Mouse (Mus musculus): ENCODE data around the gene Pdap1. TPM values are rescaled to one million over a fixed set of nuclear protein-coding genes. Genes with fewer than 3 reads are reported as not detected.
"Not testable (repeated sequence)": the region's sequence is repeated elsewhere in the genome, so short reads cannot be mapped to it uniquely, and the experiment has no call there.

The Pdap1 gene
- polyA plus RNA-seq, 1 experiment: 101 TPM

DNA sequence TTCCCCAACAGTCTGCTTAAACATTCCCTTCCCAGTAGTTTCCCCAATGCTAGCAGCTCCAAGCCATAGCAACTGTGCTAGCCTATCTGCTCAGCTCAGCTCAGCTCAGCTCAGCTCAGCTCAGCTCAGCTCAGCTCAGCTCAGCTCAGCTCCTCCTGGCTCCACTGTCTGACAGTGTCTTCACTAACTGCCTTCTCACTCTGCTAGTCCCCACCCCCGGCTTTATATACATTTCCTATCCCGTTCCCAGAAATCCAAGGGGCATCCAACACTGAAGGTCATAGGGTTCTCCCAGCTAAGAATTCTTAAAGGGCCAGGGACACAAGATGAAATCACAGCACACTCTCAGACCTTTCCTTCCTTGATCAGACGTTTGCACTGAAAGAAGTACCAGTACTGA, 24.7 kb upstream of the Pdap1 start:
- Histone ChIP-seq H3K27ac (ENCODE audit: control insufficient read depth, insufficient read depth, low read depth, low read length, poor library complexity) (no peak overlapping the region), H3K4me1 (ENCODE audit: control insufficient read depth, insufficient read depth, low read length) (peaks cover 2% of the 10 kb centered on the region; the same call in 1 of the 2 replicates), H3K4me3 (replicated peaks; ENCODE audit: control insufficient read depth, low read depth, low read length) (no peak overlapping the region)
- no peak for TF ChIP-seq POLR2A (IDR thresholded peaks at IDR 0.05; ENCODE audit: borderline replicate concordance, control insufficient read depth, low read depth, low read length)
- TF ChIP-seq CTCF (IDR thresholded peaks at IDR 0.05; ENCODE audit: control insufficient read depth, insufficient read depth, low read length): no peak
- WGBS: 82% methylated on average over 3 of the region's 3 CpGs

DNA sequence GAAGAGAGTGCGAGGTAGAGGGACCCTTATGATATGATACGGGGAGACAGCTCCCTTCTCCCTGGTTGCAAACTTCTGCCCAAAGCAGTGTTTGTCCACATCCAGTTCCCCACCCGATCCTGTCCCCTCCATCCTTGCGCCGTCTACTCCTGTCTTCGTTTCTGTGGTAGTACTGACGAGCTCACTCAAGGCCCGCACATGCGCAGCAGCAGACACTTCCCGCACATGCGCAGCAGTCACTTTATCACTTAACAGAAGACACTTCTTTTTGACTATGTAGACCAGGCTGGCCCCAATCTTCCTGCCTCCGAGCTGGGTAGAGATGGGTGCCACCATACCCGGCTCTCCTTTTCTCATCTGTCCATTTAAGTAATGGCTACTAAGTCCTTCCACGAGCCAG, 21.3 kb upstream of the Pdap1 start:
- TF ChIP-seq POLR2A (IDR thresholded peaks at IDR 0.05; ENCODE audit: borderline replicate concordance, control insufficient read depth, low read depth, low read length) (no peak), CTCF (IDR thresholded peaks at IDR 0.05; ENCODE audit: control insufficient read depth, insufficient read depth, low read length) (no peak)
- Histone ChIP-seq H3K27ac (ENCODE audit: control insufficient read depth, insufficient read depth, low read depth, low read length, poor library complexity) (no peak overlapping the region), H3K4me1 (ENCODE audit: control insufficient read depth, insufficient read depth, low read length) (no peaks in the 10 kb centered on the region), H3K4me3 (replicated peaks; ENCODE audit: control insufficient read depth, low read depth, low read length) (no peak overlapping the region)
- 93% methylated on average over 14 of the region's 14 CpGs for WGBS

- 77% methylated on average over 5 of the region's 5 CpGs for WGBS
- no peak overlapping the region for H3K4me3 ChIP-seq (replicated peaks; ENCODE audit: control insufficient read depth, low read depth, low read length)
- TF ChIP-seq POLR2A (IDR thresholded peaks at IDR 0.05; ENCODE audit: borderline replicate concordance, control insufficient read depth, low read depth, low read length) (no peak), CTCF (IDR thresholded peaks at IDR 0.05; ENCODE audit: control insufficient read depth, insufficient read depth, low read length) (no peak)
- H3K4me1 ChIP-seq (ENCODE audit: control insufficient read depth, insufficient read depth, low read length): no peaks in the 10 kb centered on the region
- H3K27ac ChIP-seq (ENCODE audit: control insufficient read depth, insufficient read depth, low read depth, low read length, poor library complexity): no peak overlapping the region
Measured at GRCm38 (mm10) chr5:145152690-145153089, 12.7 kb upstream of the Pdap1 start.

DNA sequence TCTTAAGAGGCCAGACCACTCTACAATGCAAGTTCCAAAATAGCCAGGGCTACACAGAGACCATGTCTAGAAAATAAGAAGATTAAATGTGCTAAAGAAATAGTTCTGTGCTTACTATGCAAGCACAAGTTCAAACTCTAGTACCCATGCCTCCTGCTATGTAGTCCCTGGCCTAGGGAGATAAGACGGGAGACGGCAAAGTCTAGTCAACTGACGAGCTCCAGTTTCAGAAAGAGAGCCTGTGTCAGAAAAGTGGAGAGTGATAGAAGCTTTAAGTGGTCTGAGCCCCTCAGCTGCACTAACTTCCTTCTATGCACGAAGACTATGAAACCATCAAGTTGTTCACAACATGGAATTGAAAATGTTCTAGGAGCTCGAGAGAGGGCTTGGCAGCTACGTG, 9.3 kb upstream of the Pdap1 start:
- WGBS: 76% methylated on average over 6 of the region's 6 CpGs
- no peak overlapping the region for H3K27ac ChIP-seq (ENCODE audit: control insufficient read depth, insufficient read depth, low read depth, low read length, poor library complexity)
- H3K4me3 ChIP-seq (replicated peaks; ENCODE audit: control insufficient read depth, low read depth, low read length): no peak overlapping the region
- no peak for TF ChIP-seq CTCF (IDR thresholded peaks at IDR 0.05; ENCODE audit: control insufficient read depth, insufficient read depth, low read length)
- TF ChIP-seq POLR2A (IDR thresholded peaks at IDR 0.05; ENCODE audit: borderline replicate concordance, control insufficient read depth, low read depth, low read length): no peak
- no peaks in the 10 kb centered on the region for H3K4me1 ChIP-seq (ENCODE audit: control insufficient read depth, insufficient read depth, low read length)

GRCm38 (mm10) chr5:145147748-145148147, 7.7 kb upstream of the Pdap1 start:
- Histone ChIP-seq H3K4me3 (replicated peaks; ENCODE audit: control insufficient read depth, low read depth, low read length) (no peak overlapping the region), H3K27ac (ENCODE audit: control insufficient read depth, insufficient read depth, low read depth, low read length, poor library complexity) (no peak overlapping the region), H3K4me1 (ENCODE audit: control insufficient read depth, insufficient read depth, low read length) (no peaks in the 10 kb centered on the region)
- TF ChIP-seq CTCF (IDR thresholded peaks at IDR 0.05; ENCODE audit: control insufficient read depth, insufficient read depth, low read length): no peak
- no peak for TF ChIP-seq POLR2A (IDR thresholded peaks at IDR 0.05; ENCODE audit: borderline replicate concordance, control insufficient read depth, low read depth, low read length)
- 86% methylated on average over 5 of the region's 5 CpGs for WGBS

DNA sequence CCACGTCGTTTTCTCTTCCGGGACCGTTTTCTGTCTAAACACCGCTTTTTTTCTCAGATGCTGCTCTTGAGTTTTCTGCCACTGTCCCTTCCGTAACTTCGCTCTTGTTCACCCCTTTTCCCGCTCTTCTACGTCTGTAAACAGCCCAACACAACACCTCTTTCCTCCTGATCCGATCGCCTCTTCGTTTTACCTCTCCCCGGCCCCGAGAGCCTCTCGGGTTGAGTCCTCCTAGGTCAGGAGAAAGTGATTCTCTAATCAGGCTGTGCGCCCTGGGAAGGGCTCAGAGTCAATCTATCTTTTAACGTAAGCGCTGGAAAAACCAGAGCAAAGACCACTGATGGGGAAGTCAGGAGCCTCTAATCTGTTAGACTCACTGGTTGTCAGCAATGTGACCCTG, 573 bp upstream of the Pdap1 start:
- under 1% methylated on average over 18 of the region's 18 CpGs for WGBS
- H3K4me3 ChIP-seq (replicated peaks; ENCODE audit: control insufficient read depth, low read depth, low read length): peak overlapping the region; percentile 87
- H3K4me1 ChIP-seq (ENCODE audit: control insufficient read depth, insufficient read depth, low read length): no peaks in the 10 kb centered on the region
- TF ChIP-seq CTCF (IDR thresholded peaks at IDR 0.05; ENCODE audit: control insufficient read depth, insufficient read depth, low read length) (no peak), POLR2A (IDR thresholded peaks at IDR 0.05; ENCODE audit: borderline replicate concordance, control insufficient read depth, low read depth, low read length) (no peak)
- peak overlapping the region; percentile 94 for H3K27ac ChIP-seq (ENCODE audit: control insufficient read depth, insufficient read depth, low read depth, low read length, poor library complexity)

DNA sequence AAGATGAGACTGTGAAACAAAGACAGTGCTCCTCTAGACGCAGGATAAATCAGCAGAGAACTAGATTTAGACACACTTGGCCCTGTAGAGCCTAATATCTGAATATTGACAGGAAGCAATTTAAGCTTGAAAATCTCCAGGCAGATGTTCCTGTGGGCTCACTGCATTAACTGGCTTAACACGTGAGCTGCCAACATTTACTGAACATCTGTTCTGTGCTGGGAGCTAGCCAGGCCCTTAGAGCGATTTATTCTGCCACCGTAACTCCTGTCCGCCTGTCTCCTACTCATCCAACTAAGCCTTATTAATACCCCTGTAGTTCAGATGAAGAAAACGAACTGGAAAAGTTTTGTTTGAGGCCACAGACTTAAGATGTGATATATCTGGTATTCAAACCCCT, 1.2 kb downstream of the Pdap1 start:
- TF ChIP-seq CTCF (IDR thresholded peaks at IDR 0.05; ENCODE audit: control insufficient read depth, insufficient read depth, low read length): no peak
- TF ChIP-seq POLR2A (IDR thresholded peaks at IDR 0.05; ENCODE audit: borderline replicate concordance, control insufficient read depth, low read depth, low read length): no peak
- WGBS: 8% methylated on average over 6 of the region's 6 CpGs

DNA sequence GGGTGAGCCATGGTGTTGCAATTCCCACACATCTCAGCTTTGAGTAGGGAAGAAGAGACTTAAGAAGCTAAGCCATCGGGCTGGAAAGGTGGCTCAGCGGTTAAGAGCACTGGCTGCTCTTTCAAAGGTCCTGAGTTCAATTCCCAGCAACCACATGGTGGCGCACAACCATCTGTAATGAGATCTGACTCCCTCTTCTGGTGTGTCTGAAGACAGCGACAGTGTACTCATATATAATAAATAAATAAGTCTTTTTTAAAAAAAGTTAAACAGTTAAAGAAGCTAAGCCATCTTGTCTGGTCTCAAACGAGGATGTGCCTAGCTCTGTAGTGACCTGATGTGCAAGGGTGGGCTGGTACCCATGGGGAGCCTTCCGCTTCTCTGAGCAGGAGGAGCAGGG, 6.8 kb downstream of the Pdap1 start:
- H3K4me1 ChIP-seq (ENCODE audit: control insufficient read depth, insufficient read depth, low read length); H3K27ac ChIP-seq (ENCODE audit: control insufficient read depth, insufficient read depth, low read depth, low read length, poor library complexity); H3K4me3 ChIP-seq (replicated peaks; ENCODE audit: control insufficient read depth, low read depth, low read length): not testable (repeated sequence)
- 89% methylated on average over 6 of the region's 6 CpGs for WGBS

More for the DNA sequence above, 1.2 kb downstream of the Pdap1 start:
- Histone ChIP-seq H3K4me1 (ENCODE audit: control insufficient read depth, insufficient read depth, low read length) (no peaks in the 10 kb centered on the region), H3K4me3 (replicated peaks; ENCODE audit: control insufficient read depth, low read depth, low read length) (peak overlapping the region; percentile 87), H3K27ac (ENCODE audit: control insufficient read depth, insufficient read depth, low read depth, low read length, poor library complexity) (no peak overlapping the region)

GRCm38 (mm10) chr5:145130995-145131394, 9.0 kb downstream of the Pdap1 start:
- WGBS: 73% methylated on average over 3 of the region's 3 CpGs
- TF ChIP-seq CTCF (IDR thresholded peaks at IDR 0.05; ENCODE audit: control insufficient read depth, insufficient read depth, low read length) (no peak), POLR2A (IDR thresholded peaks at IDR 0.05; ENCODE audit: borderline replicate concordance, control insufficient read depth, low read depth, low read length) (no peak)
- no peak overlapping the region for H3K27ac ChIP-seq (ENCODE audit: control insufficient read depth, insufficient read depth, low read depth, low read length, poor library complexity)
- H3K4me3 ChIP-seq (replicated peaks; ENCODE audit: control insufficient read depth, low read depth, low read length): no peak overlapping the region
- H3K4me1 ChIP-seq (ENCODE audit: control insufficient read depth, insufficient read depth, low read length): no peaks in the 10 kb centered on the region
